In genomic region chr16:11198467-11198866, GRCm38 (mm10) we compare ENCODE assay signal across 11 mouse cellular contexts. TPM values are rescaled to one million over a fixed set of nuclear protein-coding genes. Genes with fewer than 3 reads are reported as not detected.
DNase-seq lines count a peak whose midpoint lies in the region; ATAC-seq lines count a peak whose summit lies in the region.
"Had no signal": no experiment of that assay in that cellular context is flagged by ENCODE, and none has a peak within 500 bp of the region (broad histone marks: within the 10 kb centered on the region; RNA-seq: fewer than 3 reads in every experiment).

No protein-coding gene starts in this region.

- ATAC-seq in limb, embryonic 13.5 days (ENCODE audit: low FRiP score, low read depth), result peak; percentile 38; the same call in 1 of the 2 replicates
- ATAC-seq: Patski had no signal

- no peaks in the 10 kb centered on the region for H3K27me3 ChIP-seq in limb, embryonic 13.5 days
- H3K27me3 ChIP-seq: midbrain, embryonic 12.5 days; Patski had no signal

- H3K4me1 ChIP-seq in limb, embryonic 13.5 days, result peaks cover 28% of the 10 kb centered on the region

- no peak overlapping the region for H3K4me2 ChIP-seq in limb, embryonic 13.5 days (replicated peaks)
- H3K4me2 ChIP-seq: midbrain, embryonic 12.5 days had no signal

- H3K9me3 ChIP-seq in limb, embryonic 13.5 days, result no peaks in the 10 kb centered on the region
- H3K9me3 ChIP-seq: midbrain, embryonic 12.5 days had no signal

- no peak overlapping the region for H3K4me3 ChIP-seq in limb, embryonic 13.5 days
- H3K4me3 ChIP-seq: midbrain, embryonic 12.5 days had no signal

- intact Hi-C loops in gastrocnemius, postnatal 36 days (cut with DNase I), result no loop called here

- WGBS in limb, embryonic 13.5 days, result 11% methylated on average over 2 of the region's 2 CpGs

- no peak overlapping the region; the same call in 1 of the 2 replicates for H3K27ac ChIP-seq in limb, embryonic 13.5 days
- H3K27ac ChIP-seq: midbrain, embryonic 12.5 days had no signal

- peaks cover 82% of the 10 kb centered on the region for H3K36me3 ChIP-seq in limb, embryonic 13.5 days

- no peak overlapping the region for H3K9ac ChIP-seq in limb, embryonic 13.5 days
- H3K9ac ChIP-seq: midbrain, embryonic 12.5 days had no signal

- DNase-seq in right cerebral cortex, adult 18-20 months, result peak; percentile 15
- no peak for DNase-seq in right cerebral cortex, postnatal 4 days
- DNase-seq in embryo, embryonic 11 days, result peak; percentile 77
- no peak for DNase-seq in cerebellum, postnatal 4 days (ENCODE audit: low spot score in 2 of 2)
- DNase-seq in heart, adult 18-20 months, result no peak
- no peak for DNase-seq in gastrocnemius, postnatal 36 days
- DNase-seq in frontal cortex, postnatal 14 days (ENCODE audit: low spot score in 2 of 2), result no peak
- DNase-seq: heart, postnatal 36 days had no signal

RNA-seq across cellular contexts. Expression of gene Rsl1d1, which starts 4.7 kb away (rescaled TPM):
- 193 and 195 TPM in 2 replicates for polyA plus RNA-seq in limb, embryonic 13.5 days (2015; fragmentation: Nextera tagmentation; extraction: Ambion mirVana)
- total RNA-seq in heart, adult 18-20 months (2021), result 10 to 100 TPM; 52.7 to 58.3 TPM
- 10 to 100 TPM; 40.2 to 50.7 TPM for total RNA-seq in gastrocnemius, postnatal 36 days (2021)

RNA-seq across cellular contexts. Expression of gene Zc3h7a, which starts 22.3 kb away (rescaled TPM):
- 91.8 and 99.0 TPM in 2 replicates for polyA plus RNA-seq in limb, embryonic 13.5 days (2015; fragmentation: Nextera tagmentation; extraction: Ambion mirVana)
- 10 to 100 TPM; 20.8 to 29.1 TPM for total RNA-seq in heart, adult 18-20 months (2021)
- 10 to 100 TPM; 13.8 to 19.0 TPM for total RNA-seq in gastrocnemius, postnatal 36 days (2021)

RNA-seq across cellular contexts. Expression of gene Gspt1, which starts 55.7 kb away (rescaled TPM):
- 75.2 and 77.2 TPM in 2 replicates for polyA plus RNA-seq in limb, embryonic 13.5 days (2015; fragmentation: Nextera tagmentation; extraction: Ambion mirVana)
- total RNA-seq in heart, adult 18-20 months (2021), result 10 to 100 TPM; 59.2 to 65.3 TPM
- 10 to 100 TPM; 54.4 to 62.0 TPM for total RNA-seq in gastrocnemius, postnatal 36 days (2021)

Comparison
In these comparisons a context has a peak if more than half of its experiments do, and no peak if none do; other contexts are left out.
1. DNase-seq: peak in right cerebral cortex, adult 18-20 months (single experiment) and embryo, embryonic 11 days (single experiment); none in right cerebral cortex, postnatal 4 days (single experiment), cerebellum, postnatal 4 days (0 of 2), heart, adult 18-20 months (0 of 2), gastrocnemius, postnatal 36 days (0 of 2) and frontal cortex, postnatal 14 days (0 of 2).